Mouse (Mus musculus): ENCODE measurements around the gene Cactin. TPM values are rescaled to one million over a fixed set of nuclear protein-coding genes. Genes with fewer than 3 reads are reported as not detected.

Gene Cactin
- polyA plus RNA-seq, 1 experiment from 2014 or later, result 49.9 TPM

Small RNA genes lying within 50 kb of the gene (microRNA-seq; reads per million reads assigned to microRNA genes)
- gene Mir3057, result 8.5 reads per million, percentile 27 among the genes with 10 or more reads in this experiment

Other genes with a start within 250 kb of the Cactin start
- gene Creb3l3, start 222.2 kb upstream of the Cactin start, polyA plus RNA-seq (2015; fragmentation: Nextera tagmentation; extraction: Ambion mirVana), result 0.31 and 0.35 TPM in 2 replicates
- gene Map2k2, start 215.2 kb upstream of the Cactin start, polyA plus RNA-seq (2015; fragmentation: Nextera tagmentation; extraction: Ambion mirVana), result 178 and 180 TPM in 2 replicates
- gene Zbtb7a, start 185.9 kb upstream of the Cactin start, polyA plus RNA-seq (2015; fragmentation: Nextera tagmentation; extraction: Ambion mirVana), result 34.1 and 36.9 TPM in 2 replicates
- gene Pias4, start 153.2 kb upstream of the Cactin start, polyA plus RNA-seq (2015; fragmentation: Nextera tagmentation; extraction: Ambion mirVana), result 41.0 and 47.5 TPM in 2 replicates
- gene Eef2, start 144.5 kb upstream of the Cactin start, polyA plus RNA-seq (2015; fragmentation: Nextera tagmentation; extraction: Ambion mirVana), result 567 and 596 TPM in 2 replicates
- 52.6 and 56.1 TPM in 2 replicates for gene Dapk3, start 138.1 kb upstream of the Cactin start, polyA plus RNA-seq (2015; fragmentation: Nextera tagmentation; extraction: Ambion mirVana)
- 0.16 TPM in 2 replicates for gene 4930442H23Rik, start 137.3 kb upstream of the Cactin start, polyA plus RNA-seq (2015; fragmentation: Nextera tagmentation; extraction: Ambion mirVana)
- gene Nmrk2, start 119.1 kb upstream of the Cactin start, polyA plus RNA-seq (2015; fragmentation: Nextera tagmentation; extraction: Ambion mirVana), result 0.11 and 0.30 TPM in 2 replicates
- 0.14 and 0.29 TPM in 2 replicates for gene Atcay, start 90.3 kb upstream of the Cactin start, polyA plus RNA-seq (2015; fragmentation: Nextera tagmentation; extraction: Ambion mirVana)
- gene Zfr2, start 87.9 kb upstream of the Cactin start, polyA plus RNA-seq (2015; fragmentation: Nextera tagmentation; extraction: Ambion mirVana), result 5.3 and 5.4 TPM in 2 replicates
- 2.7 and 3.9 TPM in 2 replicates for gene Matk, start 68.2 kb upstream of the Cactin start, polyA plus RNA-seq (2015; fragmentation: Nextera tagmentation; extraction: Ambion mirVana)
- gene Mrpl54, start 54.2 kb upstream of the Cactin start, polyA plus RNA-seq (2015; fragmentation: Nextera tagmentation; extraction: Ambion mirVana), result 208 and 225 TPM in 2 replicates
- 60.7 and 66.5 TPM in 2 replicates for gene Apba3, start 54.1 kb upstream of the Cactin start, polyA plus RNA-seq (2015; fragmentation: Nextera tagmentation; extraction: Ambion mirVana)
- gene Tjp3, start 29.5 kb upstream of the Cactin start, polyA plus RNA-seq (2015; fragmentation: Nextera tagmentation; extraction: Ambion mirVana), result 26.4 and 28.8 TPM in 2 replicates
- gene Pip5k1c, start 28.1 kb upstream of the Cactin start, polyA plus RNA-seq (2015; fragmentation: Nextera tagmentation; extraction: Ambion mirVana), result 45.4 and 47.0 TPM in 2 replicates
- gene Tbxa2r, start 7.6 kb downstream of the Cactin start, polyA plus RNA-seq (2015; fragmentation: Nextera tagmentation; extraction: Ambion mirVana), result 17.8 and 18.3 TPM in 2 replicates
- gene Gipc3, start 22.2 kb downstream of the Cactin start, polyA plus RNA-seq (2015; fragmentation: Nextera tagmentation; extraction: Ambion mirVana), result 0.07 and 0.10 TPM in 2 replicates
- gene Hmg20b, start 29.4 kb downstream of the Cactin start, polyA plus RNA-seq (2015; fragmentation: Nextera tagmentation; extraction: Ambion mirVana), result 91.2 and 92.5 TPM in 2 replicates
- 17.6 and 20.4 TPM in 2 replicates for gene Mfsd12, start 36.4 kb downstream of the Cactin start, polyA plus RNA-seq (2015; fragmentation: Nextera tagmentation; extraction: Ambion mirVana)
- 2.0 and 3.0 TPM in 2 replicates for gene 4930404N11Rik, start 44.7 kb downstream of the Cactin start, polyA plus RNA-seq (2015; fragmentation: Nextera tagmentation; extraction: Ambion mirVana)
- 110 and 115 TPM in 2 replicates for gene Fzr1, start 57.4 kb downstream of the Cactin start, polyA plus RNA-seq (2015; fragmentation: Nextera tagmentation; extraction: Ambion mirVana)
- 75.9 and 79.8 TPM in 2 replicates for gene Dohh, start 63.3 kb downstream of the Cactin start, polyA plus RNA-seq (2015; fragmentation: Nextera tagmentation; extraction: Ambion mirVana)
- gene Gm48551, start 63.4 kb downstream of the Cactin start, polyA plus RNA-seq (2015; fragmentation: Nextera tagmentation; extraction: Ambion mirVana), result 1.6 and 2.7 TPM in 2 replicates
- 0.45 and 2.3 TPM in 2 replicates for gene Gm48552, start 67.9 kb downstream of the Cactin start, polyA plus RNA-seq (2015; fragmentation: Nextera tagmentation; extraction: Ambion mirVana)
- 4.4 TPM in 2 replicates for gene Smim24, start 71.9 kb downstream of the Cactin start, polyA plus RNA-seq (2015; fragmentation: Nextera tagmentation; extraction: Ambion mirVana)
- gene Nfic, start 134.5 kb downstream of the Cactin start, polyA plus RNA-seq (2015; fragmentation: Nextera tagmentation; extraction: Ambion mirVana), result 86.0 and 87.2 TPM in 2 replicates
- gene Celf5, start 161.6 kb downstream of the Cactin start, polyA plus RNA-seq (2015; fragmentation: Nextera tagmentation; extraction: Ambion mirVana), result 0.34 and 0.42 TPM in 2 replicates
- 81.8 and 82.8 TPM in 2 replicates for gene Ncln, start 175.3 kb downstream of the Cactin start, polyA plus RNA-seq (2015; fragmentation: Nextera tagmentation; extraction: Ambion mirVana)
- gene S1pr4, start 179.0 kb downstream of the Cactin start, polyA plus RNA-seq (2015; fragmentation: Nextera tagmentation; extraction: Ambion mirVana), result 2.5 and 3.6 TPM in 2 replicates
- 1.7 and 1.8 TPM in 2 replicates for gene Gna15, start 203.1 kb downstream of the Cactin start, polyA plus RNA-seq (2015; fragmentation: Nextera tagmentation; extraction: Ambion mirVana)
- 72.7 and 74.2 TPM in 2 replicates for gene Gna11, start 224.1 kb downstream of the Cactin start, polyA plus RNA-seq (2015; fragmentation: Nextera tagmentation; extraction: Ambion mirVana)
- 662 and 670 TPM in 2 replicates for gene Aes, start 238.4 kb downstream of the Cactin start, polyA plus RNA-seq (2015; fragmentation: Nextera tagmentation; extraction: Ambion mirVana)